Mouse (Mus musculus): Measurements from ENCODE around the gene Elavl4.

The Elavl4 gene

DNA sequence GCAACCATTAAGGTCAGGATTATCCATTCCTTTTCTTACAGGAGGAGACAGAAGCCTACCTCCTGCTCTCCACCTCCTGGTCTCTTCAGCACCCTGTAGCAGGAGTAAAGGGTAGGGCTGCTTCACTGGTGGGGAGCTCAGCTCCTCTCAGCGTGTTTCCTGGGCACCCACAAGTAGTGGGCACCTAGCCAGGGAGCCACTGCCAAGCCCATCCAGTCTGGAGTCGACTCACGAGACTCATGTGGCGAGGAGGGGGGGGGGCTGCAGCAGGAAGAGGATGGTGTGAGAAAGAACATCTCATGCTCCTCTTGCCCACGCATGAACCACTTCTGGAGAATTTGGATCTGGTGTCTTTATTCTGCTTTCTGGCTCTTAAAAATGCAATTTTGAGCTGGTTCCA lies 186.5 kb downstream of the Elavl4 start:
- no peak for DNase-seq (ENCODE audit: low spot score in 2 of 2)

DNA sequence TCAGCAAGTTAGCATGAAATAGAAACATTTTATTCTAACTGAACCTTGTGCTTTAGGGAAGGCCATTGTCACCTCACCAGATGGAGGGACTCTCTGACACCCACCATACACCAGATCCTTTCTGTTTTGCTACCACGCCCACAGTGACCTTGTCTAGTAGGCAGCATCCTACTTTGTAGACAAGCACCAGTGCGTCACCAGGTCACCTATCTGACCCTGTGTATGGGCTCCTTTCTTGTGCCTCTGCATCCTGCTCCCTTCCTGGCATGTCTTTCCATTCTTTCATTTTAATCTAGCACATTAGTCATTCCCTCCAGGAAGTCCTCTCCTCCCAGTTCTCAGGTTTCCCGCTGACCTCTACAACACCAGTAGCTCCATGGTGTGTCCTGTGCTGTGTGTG lies 190.1 kb downstream of the Elavl4 start:
- no peak for DNase-seq (ENCODE audit: low spot score in 2 of 2)

DNA sequence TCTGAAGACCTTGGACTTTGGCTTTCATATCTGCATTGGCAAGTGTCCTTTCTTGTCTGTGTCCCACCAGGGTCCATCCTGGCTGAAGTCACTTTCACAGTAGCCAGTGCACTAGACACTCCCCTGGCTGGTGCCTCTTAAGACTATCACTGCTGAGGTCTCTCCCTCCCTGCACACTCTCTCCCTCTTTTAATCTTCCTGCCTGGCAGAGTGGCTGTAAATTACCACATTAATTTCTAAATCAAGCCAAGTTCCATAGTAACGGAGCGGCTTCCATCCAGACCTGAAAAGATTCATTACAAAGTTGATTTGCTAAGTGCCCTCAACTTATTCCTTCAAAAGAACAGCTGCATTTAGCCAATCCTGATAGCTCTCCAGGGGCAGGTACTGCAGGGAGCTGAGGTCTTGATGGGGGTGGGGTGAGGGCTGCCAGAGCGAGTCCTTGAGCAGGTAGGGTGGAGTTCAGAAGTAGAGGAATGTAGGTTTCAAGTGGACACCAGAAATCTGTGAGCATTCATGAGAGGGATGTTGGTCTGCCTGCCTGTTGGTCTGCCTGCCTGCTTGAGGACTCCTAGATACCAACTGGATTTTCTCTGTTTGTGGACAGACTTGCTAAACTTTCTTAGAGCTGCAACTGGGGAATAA lies 194.1 kb downstream of the Elavl4 start:
- no peak for DNase-seq (ENCODE audit: low spot score in 2 of 2)

GRCm38 (mm10) chr4:110155954-110156353 lies 195.8 kb downstream of the Elavl4 start:
- no peak for DNase-seq (ENCODE audit: low spot score in 2 of 2)
